Mouse (Mus musculus): Measurements from ENCODE around the gene Gfod1. TPM values are rescaled to one million over a fixed set of nuclear protein-coding genes. Genes with fewer than 3 reads are reported as not detected.

The Gfod1 gene
- polyA plus RNA-seq, 1 experiment from 2014 or later, result 3.8 TPM

- H3K36me3 ChIP-seq (ENCODE audit: control insufficient read depth, insufficient read depth, low read length), result no peaks in the 10 kb centered on the region
- H3K4me2 ChIP-seq (ENCODE audit: low read depth, low read length), result peak overlapping the region; percentile 75
- 0 out of 2 replicates have a peak, but pooled peaks have one; percentile 3 for ATAC-seq (ENCODE audit: low read depth)
- H3K27me3 ChIP-seq (ENCODE audit: control insufficient read depth, insufficient read depth, low read length), result peaks cover 3% of the 10 kb centered on the region; the same call in 1 of the 2 replicates
- peaks cover 20% of the 10 kb centered on the region for H3K4me1 ChIP-seq (ENCODE audit: control insufficient read depth, insufficient read depth, low read length)
- H3K4me3 ChIP-seq (ENCODE audit: low read depth, low read length), result peak overlapping the region; percentile 85
- no peak overlapping the region for H3K27ac ChIP-seq (ENCODE audit: low read depth, low read length)
- H3K9ac ChIP-seq (replicated peaks; ENCODE audit: low read depth, low read length), result peak overlapping the region; percentile 69
- no peaks in the 10 kb centered on the region for H3K9me3 ChIP-seq (ENCODE audit: control insufficient read depth, low read length)
- under 1% methylated on average over 19 of the region's 19 CpGs for WGBS
Observed at GRCm38 (mm10) chr13:43302651-43303160, 1.3 kb downstream of the Gfod1 start.

GRCm38 (mm10) chr13:43302239-43302638 lies 1.7 kb downstream of the Gfod1 start:
- Histone ChIP-seq H3K27ac (ENCODE audit: low read depth, low read length) (0 out of 2 replicates have a peak overlapping the region, but pooled peaks have one; percentile 8), H3K9me3 (ENCODE audit: control insufficient read depth, low read length) (no peaks in the 10 kb centered on the region), H3K27me3 (ENCODE audit: control insufficient read depth, insufficient read depth, low read length) (peaks cover 3% of the 10 kb centered on the region; the same call in 1 of the 2 replicates), H3K9ac (replicated peaks; ENCODE audit: low read depth, low read length) (peak overlapping the region; percentile 69; the same call in 1 of the 2 replicates), H3K4me3 (ENCODE audit: low read depth, low read length) (peak overlapping the region; percentile 85), H3K4me1 (ENCODE audit: control insufficient read depth, insufficient read depth, low read length) (peaks cover 20% of the 10 kb centered on the region), H3K4me2 (ENCODE audit: low read depth, low read length) (peak overlapping the region; percentile 75), H3K36me3 (ENCODE audit: control insufficient read depth, insufficient read depth, low read length) (no peaks in the 10 kb centered on the region)
- ATAC-seq (ENCODE audit: low read depth), result no peak
- WGBS, result 6% methylated on average over 11 of the region's 11 CpGs

- H3K27me3 ChIP-seq (ENCODE audit: control insufficient read depth, insufficient read depth, low read length), result peaks cover 3% of the 10 kb centered on the region; the same call in 1 of the 2 replicates
- no peak for ATAC-seq (ENCODE audit: low read depth)
- H3K9me3 ChIP-seq (ENCODE audit: control insufficient read depth, low read length), result no peaks in the 10 kb centered on the region
- 32% methylated on average over 9 of the region's 9 CpGs for WGBS
- H3K27ac ChIP-seq (ENCODE audit: low read depth, low read length), result no peak overlapping the region
- no peaks in the 10 kb centered on the region for H3K36me3 ChIP-seq (ENCODE audit: control insufficient read depth, insufficient read depth, low read length)
- peak overlapping the region; percentile 75 for H3K4me2 ChIP-seq (ENCODE audit: low read depth, low read length)
- H3K4me3 ChIP-seq (ENCODE audit: low read depth, low read length), result peak overlapping the region; percentile 85
- H3K9ac ChIP-seq (replicated peaks; ENCODE audit: low read depth, low read length), result no peak overlapping the region
- peaks cover 20% of the 10 kb centered on the region for H3K4me1 ChIP-seq (ENCODE audit: control insufficient read depth, insufficient read depth, low read length)
Observed at GRCm38 (mm10) chr13:43300906-43301305, 3.1 kb downstream of the Gfod1 start.

- no peak for ATAC-seq (ENCODE audit: low read depth)
- Histone ChIP-seq H3K36me3 (ENCODE audit: control insufficient read depth, insufficient read depth, low read length) (no peaks in the 10 kb centered on the region), H3K27ac (ENCODE audit: low read depth, low read length) (no peak overlapping the region), H3K27me3 (ENCODE audit: control insufficient read depth, insufficient read depth, low read length) (peaks cover 3% of the 10 kb centered on the region; the same call in 1 of the 2 replicates), H3K4me2 (ENCODE audit: low read depth, low read length) (peak overlapping the region; percentile 75), H3K9ac (replicated peaks; ENCODE audit: low read depth, low read length) (no peak overlapping the region), H3K9me3 (ENCODE audit: control insufficient read depth, low read length) (no peaks in the 10 kb centered on the region), H3K4me3 (ENCODE audit: low read depth, low read length) (peak overlapping the region; percentile 85; the same call in 1 of the 2 replicates), H3K4me1 (ENCODE audit: control insufficient read depth, insufficient read depth, low read length) (peaks cover 20% of the 10 kb centered on the region)
- WGBS, result 14% methylated on average over 5 of the region's 5 CpGs
Observed at GRCm38 (mm10) chr13:43300366-43300765, 3.6 kb downstream of the Gfod1 start.

- WGBS, result 48% methylated on average over 5 of the region's 5 CpGs
Observed at GRCm38 (mm10) chr13:43299171-43299570, 4.8 kb downstream of the Gfod1 start.

GRCm38 (mm10) chr13:43297526-43297925 lies 6.4 kb downstream of the Gfod1 start:
- no peak overlapping the region for H3K4me2 ChIP-seq (ENCODE audit: low read depth, low read length)
- H3K27ac ChIP-seq (ENCODE audit: low read depth, low read length), result no peak overlapping the region
- peaks cover 3% of the 10 kb centered on the region; the same call in 1 of the 2 replicates for H3K27me3 ChIP-seq (ENCODE audit: control insufficient read depth, insufficient read depth, low read length)
- no peak for ATAC-seq (ENCODE audit: low read depth)
- 93% methylated on average over 5 of the region's 5 CpGs for WGBS
- no peak overlapping the region for H3K4me3 ChIP-seq (ENCODE audit: low read depth, low read length)
- H3K4me1 ChIP-seq (ENCODE audit: control insufficient read depth, insufficient read depth, low read length), result peaks cover 20% of the 10 kb centered on the region
- H3K9me3 ChIP-seq (ENCODE audit: control insufficient read depth, low read length), result no peaks in the 10 kb centered on the region
- no peaks in the 10 kb centered on the region for H3K36me3 ChIP-seq (ENCODE audit: control insufficient read depth, insufficient read depth, low read length)
- no peak overlapping the region for H3K9ac ChIP-seq (replicated peaks; ENCODE audit: low read depth, low read length)

More at GRCm38 (mm10) chr13:43299171-43299570, 4.8 kb downstream of the Gfod1 start:
- no peak for ATAC-seq (ENCODE audit: low read depth)
- Histone ChIP-seq H3K4me2 (ENCODE audit: low read depth, low read length) (no peak overlapping the region), H3K36me3 (ENCODE audit: control insufficient read depth, insufficient read depth, low read length) (no peaks in the 10 kb centered on the region), H3K27me3 (ENCODE audit: control insufficient read depth, insufficient read depth, low read length) (peaks cover 3% of the 10 kb centered on the region; the same call in 1 of the 2 replicates), H3K9me3 (ENCODE audit: control insufficient read depth, low read length) (no peaks in the 10 kb centered on the region), H3K4me1 (ENCODE audit: control insufficient read depth, insufficient read depth, low read length) (peaks cover 20% of the 10 kb centered on the region), H3K9ac (replicated peaks; ENCODE audit: low read depth, low read length) (no peak overlapping the region), H3K27ac (ENCODE audit: low read depth, low read length) (no peak overlapping the region), H3K4me3 (ENCODE audit: low read depth, low read length) (no peak overlapping the region)

- no peak overlapping the region for H3K4me2 ChIP-seq (ENCODE audit: low read depth, low read length)
- WGBS, result 61% methylated on average over 7 of the region's 7 CpGs
- H3K4me3 ChIP-seq (ENCODE audit: low read depth, low read length), result no peak overlapping the region
- peaks cover 14% of the 10 kb centered on the region for H3K4me1 ChIP-seq (ENCODE audit: control insufficient read depth, insufficient read depth, low read length)
- H3K27ac ChIP-seq (ENCODE audit: low read depth, low read length), result no peak overlapping the region
- H3K9me3 ChIP-seq (ENCODE audit: control insufficient read depth, low read length), result no peaks in the 10 kb centered on the region
- ATAC-seq (ENCODE audit: low read depth), result no peak
- H3K36me3 ChIP-seq (ENCODE audit: control insufficient read depth, insufficient read depth, low read length), result no peaks in the 10 kb centered on the region
- peaks cover 3% of the 10 kb centered on the region; the same call in 1 of the 2 replicates for H3K27me3 ChIP-seq (ENCODE audit: control insufficient read depth, insufficient read depth, low read length)
- H3K9ac ChIP-seq (replicated peaks; ENCODE audit: low read depth, low read length), result no peak overlapping the region
Observed at GRCm38 (mm10) chr13:43296140-43296805, 7.7 kb downstream of the Gfod1 start.

- H3K27me3 ChIP-seq (ENCODE audit: control insufficient read depth, insufficient read depth, low read length), result no peaks in the 10 kb centered on the region
- no peak overlapping the region for H3K9ac ChIP-seq (replicated peaks; ENCODE audit: low read depth, low read length)
- no peak overlapping the region for H3K4me2 ChIP-seq (ENCODE audit: low read depth, low read length)
- no peak overlapping the region for H3K27ac ChIP-seq (ENCODE audit: low read depth, low read length)
- H3K36me3 ChIP-seq (ENCODE audit: control insufficient read depth, insufficient read depth, low read length), result no peaks in the 10 kb centered on the region
- peaks cover 8% of the 10 kb centered on the region for H3K4me1 ChIP-seq (ENCODE audit: control insufficient read depth, insufficient read depth, low read length)
- H3K4me3 ChIP-seq (ENCODE audit: low read depth, low read length), result no peak overlapping the region
- no peaks in the 10 kb centered on the region for H3K9me3 ChIP-seq (ENCODE audit: control insufficient read depth, low read length)
- ATAC-seq (ENCODE audit: low read depth), result no peak
- WGBS, result 91% methylated on average over 7 of the region's 7 CpGs
Observed at GRCm38 (mm10) chr13:43295684-43296083, 8.3 kb downstream of the Gfod1 start.

GRCm38 (mm10) chr13:43294957-43295590 lies 8.9 kb downstream of the Gfod1 start:
- no peak for ATAC-seq (ENCODE audit: low read depth)
- WGBS, result 65% methylated on average over 7 of the region's 7 CpGs
- no peak overlapping the region for H3K9ac ChIP-seq (replicated peaks; ENCODE audit: low read depth, low read length)

More at GRCm38 (mm10) chr13:43294957-43295590, 8.9 kb downstream of the Gfod1 start:
- no peaks in the 10 kb centered on the region for H3K9me3 ChIP-seq (ENCODE audit: control insufficient read depth, low read length)
- H3K27ac ChIP-seq (ENCODE audit: low read depth, low read length), result no peak overlapping the region
- H3K4me1 ChIP-seq (ENCODE audit: control insufficient read depth, insufficient read depth, low read length), result peaks cover 2% of the 10 kb centered on the region
- no peak overlapping the region for H3K4me2 ChIP-seq (ENCODE audit: low read depth, low read length)
- H3K4me3 ChIP-seq (ENCODE audit: low read depth, low read length), result no peak overlapping the region
- no peaks in the 10 kb centered on the region for H3K36me3 ChIP-seq (ENCODE audit: control insufficient read depth, insufficient read depth, low read length)
- no peaks in the 10 kb centered on the region for H3K27me3 ChIP-seq (ENCODE audit: control insufficient read depth, insufficient read depth, low read length)

All from neural tube, embryonic 14.5 days (tissue).